Mouse (Mus musculus): ENCODE measurements around the gene Xbp1.

GRCm38 (mm10) chr11:5498422-5498821 lies 22.0 kb upstream of the Xbp1 start:
- TF ChIP-seq USF1 (IDR thresholded peaks at IDR 0.05; ENCODE audit: low read depth, low read length) (no peak), POLR2A (IDR thresholded peaks at IDR 0.05; ENCODE audit: low read depth, low read length) (no peak), HCFC1 (IDR thresholded peaks at IDR 0.05; ENCODE audit: low read depth, low read length) (no peak), CTCF (conservative IDR thresholded peaks at IDR 0.05 in 1 of 2, IDR thresholded peaks at IDR 0.05 in 1 of 2; ENCODE audit: low read depth in 2 of 2, low read length in 2 of 2) (no peak), JUND (conservative IDR thresholded peaks at IDR 0.05; ENCODE audit: low read depth, low read length) (no peak), RCOR1 (conservative IDR thresholded peaks at IDR 0.05; ENCODE audit: low read depth, low read length) (no peak), TCF12 (IDR thresholded peaks at IDR 0.05; ENCODE audit: low read depth, low read length) (no peak), NELFE (IDR thresholded peaks at IDR 0.05; ENCODE audit: low read depth, low read length) (no peak)
